Mouse (Mus musculus): ENCODE measurements around the gene Prpf3. TPM values are rescaled to one million over a fixed set of nuclear protein-coding genes. Genes with fewer than 3 reads are reported as not detected.
"Not testable (repeated sequence)": the region's sequence is repeated elsewhere in the genome, so short reads cannot be mapped to it uniquely, and the experiment has no call there.

Prpf3 gene
- polyA plus RNA-seq, 1 experiment: 22.9 TPM

DNA sequence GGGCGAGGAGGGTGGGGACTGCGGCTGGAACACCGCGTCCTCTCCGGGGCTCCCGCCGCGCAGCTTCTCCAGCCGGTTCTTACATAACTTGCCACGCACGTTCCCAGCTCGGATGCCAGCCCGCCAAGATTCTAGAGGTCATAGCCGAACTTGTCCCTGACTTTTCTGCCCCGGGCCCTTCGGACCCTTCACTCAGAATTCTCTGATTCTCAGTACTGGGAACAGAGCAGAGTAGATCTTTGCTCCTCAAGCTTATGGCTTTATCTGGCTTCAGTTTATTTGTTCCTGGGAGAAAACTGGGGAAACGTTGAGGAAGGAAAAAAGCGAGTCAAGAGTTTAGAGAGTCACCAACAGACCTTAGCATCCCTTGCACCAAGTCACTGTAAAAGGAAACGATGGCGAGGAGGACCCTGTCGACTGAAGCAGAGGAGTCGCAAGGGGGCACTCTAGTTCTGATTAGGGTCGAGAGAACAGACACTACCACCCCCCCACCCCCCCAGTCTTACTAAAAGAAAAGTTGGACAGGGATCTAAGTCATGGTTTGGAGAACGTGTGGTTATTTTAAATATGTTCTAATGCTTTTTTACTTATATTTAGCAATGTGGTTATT lies 27.2 kb upstream of the Prpf3 start:
- 1% methylated on average over 24 of the region's 24 CpGs for WGBS

GRCm38 (mm10) chr3:95881979-95882815 lies 26.5 kb upstream of the Prpf3 start, which contains the start of gene Ciart:
Gene Ciart (minus strand): TSS chr3:95882251.
- under 1% methylated on average over 66 of the region's 66 CpGs for WGBS
- peak; percentile 87 for DNase-seq (ENCODE audit: low read depth, low spot score)

More for the DNA sequence above, 27.2 kb upstream of the Prpf3 start:
- no peak for DNase-seq (ENCODE audit: low read depth, low spot score)

DNA sequence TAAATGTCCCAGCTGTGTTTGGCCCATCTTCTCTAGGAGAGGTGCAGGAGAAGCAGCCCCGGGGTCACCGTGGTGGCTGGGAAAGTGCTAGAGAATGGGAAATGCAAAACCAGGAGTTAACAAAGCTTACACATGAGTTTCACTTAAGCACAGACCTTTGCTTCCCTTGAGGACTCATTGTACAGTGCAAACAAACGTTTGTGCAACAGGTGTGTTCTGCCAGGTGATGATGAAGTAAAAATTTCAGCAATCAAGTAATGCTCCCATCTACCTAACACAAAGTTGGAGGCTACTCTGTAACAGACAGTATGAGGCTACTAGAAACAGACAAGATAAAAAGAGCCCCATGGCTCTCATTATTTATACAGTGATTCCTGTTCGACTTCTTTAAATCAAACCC lies 23.4 kb upstream of the Prpf3 start:
- WGBS: 76% methylated on average over 4 of the region's 4 CpGs
- no peak for DNase-seq (ENCODE audit: low read depth, low spot score)

GRCm38 (mm10) chr3:95872048-95872447 lies 16.4 kb upstream of the Prpf3 start:
- no peak for DNase-seq (ENCODE audit: low read depth, low spot score)
- WGBS: 40% methylated on average over 7 of the region's 7 CpGs

DNA sequence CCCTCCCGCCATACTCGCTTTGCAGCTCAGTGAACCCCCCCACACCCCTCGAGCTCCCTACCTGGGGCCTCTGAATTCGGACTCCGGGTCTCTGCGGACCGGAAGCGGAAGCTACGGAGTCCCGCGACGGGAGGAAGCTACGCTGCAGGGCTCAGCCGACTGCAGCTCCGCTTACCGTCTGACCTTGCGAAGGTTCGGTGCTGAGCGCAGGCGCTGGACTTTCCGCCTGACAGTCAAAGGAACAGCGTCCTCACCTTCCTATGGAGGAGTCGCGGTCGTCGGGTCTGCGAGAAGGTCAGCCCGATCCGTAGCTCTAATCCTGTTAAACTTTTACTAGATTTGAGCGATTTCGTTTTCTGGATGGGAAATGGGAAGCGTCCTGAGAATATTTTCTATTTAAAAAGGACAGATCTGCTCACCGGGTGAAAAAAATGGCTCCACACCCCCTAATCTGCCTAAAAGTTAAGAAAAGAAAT lies 15.7 kb upstream of the Prpf3 start, which contains the start of gene Mrps21:
TSS of gene Mrps21 (minus strand) at position 128 of the 476 bp plus-strand sequence.
- under 1% methylated on average over 33 of the region's 33 CpGs for WGBS
- no peak for DNase-seq (ENCODE audit: low read depth, low spot score)

GRCm38 (mm10) chr3:95870976-95871375 lies 15.3 kb upstream of the Prpf3 start:
- 3% methylated on average over 15 of the region's 15 CpGs for WGBS

GRCm38 (mm10) chr3:95867408-95867807 lies 11.7 kb upstream of the Prpf3 start:
- 91% methylated on average over 2 of the region's 2 CpGs for WGBS
- DNase-seq (ENCODE audit: low read depth, low spot score): no peak

More at GRCm38 (mm10) chr3:95870976-95871375, 15.3 kb upstream of the Prpf3 start:
- DNase-seq (ENCODE audit: low read depth, low spot score): no peak

- no peak for DNase-seq (ENCODE audit: low read depth, low spot score)
- 86% methylated on average over 5 of the region's 5 CpGs for WGBS
These were observed 10.4 kb upstream of the Prpf3 start for GRCm38 (mm10) chr3:95866071-95866470.

- no peak for DNase-seq (ENCODE audit: low read depth, low spot score)
- WGBS: 95% methylated on average over 20 of the region's 20 CpGs
These were observed 9.9 kb upstream of the Prpf3 start for GRCm38 (mm10) chr3:95865571-95865970.

- WGBS: 93% methylated on average over 5 of the region's 5 CpGs
- no peak for DNase-seq (ENCODE audit: low read depth, low spot score)
These were observed 9.4 kb upstream of the Prpf3 start for GRCm38 (mm10) chr3:95865050-95865449.

GRCm38 (mm10) chr3:95863578-95863977 lies 7.9 kb upstream of the Prpf3 start:
- WGBS: 63% methylated on average over 7 of the region's 7 CpGs
- no peak for DNase-seq (ENCODE audit: low read depth, low spot score)

GRCm38 (mm10) chr3:95861796-95862195 lies 6.1 kb upstream of the Prpf3 start:
- WGBS: 29% methylated on average over 2 of the region's 2 CpGs
- DNase-seq (ENCODE audit: low read depth, low spot score): no peak

DNA sequence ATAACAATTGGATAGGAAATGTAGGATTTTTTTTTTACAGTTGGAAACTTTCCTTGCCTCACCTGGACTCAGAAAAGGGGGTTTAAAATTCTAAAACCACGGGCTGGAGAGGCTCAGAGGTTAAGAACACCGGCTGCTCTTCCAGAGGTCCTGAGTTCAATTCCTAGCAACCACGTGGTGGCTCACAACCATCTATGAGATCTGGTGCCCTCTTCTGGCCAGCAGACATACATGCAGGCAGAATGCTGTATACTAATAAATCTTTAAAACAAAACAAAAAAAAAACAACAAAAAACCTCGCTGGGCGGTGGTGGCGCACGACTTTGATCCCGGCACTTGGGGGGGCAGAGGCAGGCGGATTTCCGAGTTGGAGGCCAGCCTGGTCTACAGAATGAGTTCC lies 5.5 kb upstream of the Prpf3 start:
- WGBS: 76% methylated on average over 10 of the region's 10 CpGs
- no peak for DNase-seq (ENCODE audit: low read depth, low spot score)

GRCm38 (mm10) chr3:95860323-95860722 lies 4.6 kb upstream of the Prpf3 start:
- no peak for DNase-seq (ENCODE audit: low read depth, low spot score)
- WGBS: 80% methylated on average over 3 of the region's 3 CpGs

DNA sequence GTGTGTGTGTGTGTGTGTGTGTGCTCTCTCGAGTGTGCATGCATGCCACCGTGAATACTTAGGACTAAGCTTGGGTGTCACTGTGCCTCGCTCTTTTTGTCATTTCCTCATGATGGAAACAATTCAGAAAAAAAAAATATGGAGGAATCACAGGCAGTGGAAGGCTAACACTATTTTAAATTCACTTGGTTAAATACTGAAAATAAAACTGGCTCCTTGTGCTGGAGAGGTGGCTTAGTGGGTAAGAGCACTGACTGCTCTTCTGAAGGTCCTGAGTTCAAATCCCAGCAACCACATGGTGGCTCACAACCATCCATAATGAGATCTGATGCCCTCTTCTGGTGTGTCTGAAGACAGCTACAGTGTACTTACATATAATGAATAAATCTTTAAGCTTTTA lies 2.6 kb upstream of the Prpf3 start:
- DNase-seq (ENCODE audit: low read depth, low spot score): not testable (repeated sequence)
- WGBS: 73% methylated on average over 3 of the region's 3 CpGs

- 83% methylated on average over 1 of the region's 1 CpGs for WGBS
- DNase-seq (ENCODE audit: low read depth, low spot score): not testable (repeated sequence)
These were observed 1.4 kb upstream of the Prpf3 start for GRCm38 (mm10) chr3:95857050-95857449.

DNA sequence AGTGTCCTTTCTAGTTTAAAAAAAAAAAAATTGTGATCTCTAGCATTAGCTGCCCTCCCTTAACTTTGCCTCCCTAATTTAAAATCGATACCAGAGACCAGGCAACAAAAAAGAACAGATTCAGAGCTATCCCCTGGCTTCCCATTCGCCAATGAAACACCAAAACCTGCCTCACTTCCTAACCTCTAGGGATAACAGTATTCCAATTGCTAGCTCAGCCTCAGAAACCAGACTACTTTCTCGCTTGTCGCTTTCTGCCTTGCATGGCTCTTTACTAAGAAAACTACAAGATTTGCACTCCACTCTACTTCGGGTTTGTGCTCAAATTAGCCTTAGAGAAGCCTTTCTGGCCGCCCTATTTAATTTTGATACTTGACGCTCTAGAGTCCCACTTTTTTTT lies 430 bp upstream of the Prpf3 start:
- no peak for DNase-seq (ENCODE audit: low read depth, low spot score)
- 18% methylated on average over 7 of the region's 7 CpGs for WGBS

DNA sequence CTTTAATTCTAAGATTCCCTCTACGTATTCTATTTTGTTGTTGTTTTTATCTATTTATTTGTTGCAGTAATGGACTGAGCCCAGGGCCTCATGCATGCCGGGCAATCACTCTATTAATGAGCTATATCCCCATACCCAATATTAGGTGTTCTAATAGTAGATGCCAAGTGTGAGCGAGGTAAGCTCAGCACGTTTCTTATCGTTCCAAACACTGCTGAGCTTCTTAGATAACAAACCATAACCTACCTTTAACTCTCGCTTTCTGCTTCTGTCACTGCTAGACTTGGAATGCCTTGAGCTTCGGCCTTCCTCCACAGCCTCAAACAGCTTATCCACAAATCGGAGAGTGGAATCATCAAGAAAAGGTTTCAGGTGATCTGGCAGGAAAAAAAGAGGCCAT lies 4.4 kb downstream of the Prpf3 start:
- WGBS: 94% methylated on average over 8 of the region's 8 CpGs
- DNase-seq (ENCODE audit: low read depth, low spot score): no peak

DNA sequence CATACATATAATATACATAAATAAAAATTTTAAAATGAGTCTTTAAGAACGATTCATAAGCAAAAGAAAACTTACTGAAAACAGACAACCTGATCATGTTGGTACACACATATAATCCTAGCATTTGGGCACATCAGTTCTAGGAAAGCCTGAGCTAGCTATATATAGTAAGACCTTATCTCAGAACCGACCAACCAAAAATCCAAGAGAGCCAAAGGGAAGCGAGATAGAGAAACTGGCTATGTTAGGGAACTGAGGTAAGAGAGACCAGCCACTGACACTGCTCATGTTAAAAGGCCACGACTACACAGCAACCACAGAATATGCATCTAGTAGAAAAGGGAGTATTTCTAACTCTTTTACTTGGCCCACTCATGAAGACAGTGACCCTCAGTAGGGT lies 5.1 kb downstream of the Prpf3 start:
- 85% methylated on average over 4 of the region's 4 CpGs for WGBS

GRCm38 (mm10) chr3:95842503-95843214 lies 13.0 kb downstream of the Prpf3 start:
- WGBS: 85% methylated on average over 3 of the region's 3 CpGs
- no peak for DNase-seq (ENCODE audit: low read depth, low spot score)

More for the DNA sequence above, 5.1 kb downstream of the Prpf3 start:
- no peak for DNase-seq (ENCODE audit: low read depth, low spot score)
